Mouse (Mus musculus) frontal cortex, postnatal 25 days (tissue): ENCODE measurements around the gene Dhrs7.

ENCODE experiments used
- DNase-seq, 2 experiments: peaks; one replicate each; pipeline ENCODE4 v3.0.0; 2022; ENCODE audit warnings: low spot score in 2 of 2

Dhrs7 gene

DNA sequence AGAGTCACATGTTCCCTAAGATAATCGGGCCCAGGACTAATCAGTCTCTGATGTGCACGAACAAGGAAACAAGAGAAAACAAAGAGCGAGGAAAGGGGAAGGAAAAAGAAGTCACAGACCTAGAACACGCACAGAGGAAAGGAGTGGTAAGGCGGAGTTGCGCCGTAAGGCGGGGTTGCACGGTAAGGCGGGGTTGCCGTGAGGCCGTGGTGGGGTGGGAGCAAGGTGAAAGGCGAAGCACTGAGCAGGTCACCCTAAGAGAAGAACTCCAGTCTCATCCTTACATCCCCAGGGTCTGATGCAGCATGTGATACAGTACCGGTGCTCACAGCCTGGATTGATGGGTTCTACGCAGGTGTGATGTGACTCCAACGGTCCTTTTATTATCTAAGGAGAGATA, 8.9 kb downstream of the Dhrs7 start:
- no peak for DNase-seq

DNA sequence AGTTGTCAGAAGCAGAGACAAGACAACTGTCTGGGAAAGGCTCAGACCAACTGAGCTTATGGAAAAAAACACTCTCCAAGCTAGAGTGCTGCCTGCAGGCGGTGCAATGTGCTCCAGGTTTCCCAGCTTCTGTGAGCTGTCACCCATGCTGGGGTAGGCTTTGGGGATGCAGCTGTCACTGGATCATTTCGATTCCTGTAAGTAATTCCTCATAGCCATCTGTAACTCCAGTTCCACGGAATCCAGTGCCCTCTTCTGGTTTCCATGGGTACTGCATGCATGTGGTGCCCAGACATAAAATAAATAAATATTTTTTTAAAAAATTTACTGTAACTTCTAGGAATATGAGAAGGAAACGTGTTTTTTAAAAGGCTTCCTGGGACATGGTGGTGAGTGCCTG, 10.0 kb downstream of the Dhrs7 start:
- peak; percentile 56 for DNase-seq

DNA sequence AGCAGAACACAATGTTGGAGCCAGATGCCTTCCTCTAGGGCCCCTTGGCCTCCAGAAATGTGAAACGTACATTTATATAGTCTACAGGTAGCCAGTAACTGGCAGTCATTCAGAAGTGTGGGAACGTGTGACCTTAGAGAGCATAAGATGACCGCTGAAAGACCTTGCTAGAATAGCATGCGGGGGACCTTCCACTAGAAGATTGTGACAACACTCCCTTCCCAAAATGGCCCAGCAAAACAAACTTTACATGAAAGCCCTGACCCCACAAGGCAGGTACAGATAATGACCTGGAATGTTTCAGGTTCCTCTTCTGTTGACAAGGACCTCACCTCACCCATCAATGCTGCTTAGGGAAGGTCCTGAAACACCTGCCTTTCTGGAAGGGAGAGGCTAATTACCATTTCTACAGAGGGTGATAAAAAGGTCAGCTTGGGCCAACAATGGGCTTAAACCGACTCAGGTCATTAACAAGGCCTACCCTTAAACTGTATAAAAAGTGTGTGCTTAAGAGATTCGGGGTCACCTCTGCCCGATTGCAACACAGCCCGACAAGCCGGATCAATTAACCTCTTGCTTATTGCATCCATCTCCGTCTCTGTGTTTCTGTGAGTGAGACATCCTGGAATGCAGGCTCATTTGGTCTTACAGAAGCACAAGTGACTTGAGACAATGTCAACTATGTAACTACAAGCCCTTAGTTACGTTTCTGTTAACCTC, 14.9 kb downstream of the Dhrs7 start, which contains the start of gene Gm4756:
Gene Gm4756 (minus strand): TSS at position 51 of the 720 bp plus-strand sequence.
- no peak for DNase-seq

GRCm38 (mm10) chr12:72648921-72649320, 15.8 kb downstream of the Dhrs7 start:
- DNase-seq: no peak

DNA sequence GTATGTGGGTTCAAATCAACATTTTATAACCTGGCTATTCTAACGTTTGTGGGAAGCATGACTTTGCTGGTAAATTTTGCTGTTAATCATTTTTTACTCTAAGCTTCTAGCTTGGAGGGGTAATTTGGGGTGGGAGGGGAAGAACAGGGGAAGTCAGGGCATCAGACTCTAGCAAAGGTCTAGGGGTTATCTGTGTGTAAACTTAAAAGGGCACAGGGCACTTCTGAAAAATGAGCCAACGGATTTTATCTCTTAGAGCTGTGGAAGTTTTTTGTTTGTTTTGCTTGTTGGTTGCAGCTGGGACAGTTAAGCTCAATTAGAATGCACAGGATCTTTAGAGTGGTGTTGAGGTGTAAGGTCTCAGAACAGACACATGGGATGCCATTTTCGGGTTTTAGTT, 26.7 kb downstream of the Dhrs7 start:
- DNase-seq: no peak

DNA sequence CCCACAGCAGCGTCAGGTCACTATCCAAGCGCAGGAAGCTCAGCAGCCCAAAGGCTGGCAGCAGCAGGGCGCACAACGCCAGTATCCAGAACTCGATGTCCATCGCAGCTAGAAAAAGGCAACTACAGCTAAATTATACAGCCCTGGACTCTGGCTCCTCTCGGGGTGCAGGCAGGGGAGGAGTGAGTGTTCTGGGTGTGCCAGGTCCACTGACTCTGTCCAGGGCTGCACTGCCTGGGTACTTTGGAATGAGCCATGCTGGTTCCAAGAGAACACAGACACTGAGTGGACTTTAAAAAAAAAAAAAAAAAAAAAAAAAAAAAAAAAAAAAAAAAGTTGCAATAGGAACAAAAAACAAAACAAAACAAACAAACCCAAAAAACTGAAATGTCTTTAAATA, 36.0 kb downstream of the Dhrs7 start:
- DNase-seq: no peak

- no peak for DNase-seq
These were observed 41.7 kb downstream of the Dhrs7 start for GRCm38 (mm10) chr12:72622853-72623496.

- no peak for DNase-seq
These were observed 43.3 kb downstream of the Dhrs7 start for GRCm38 (mm10) chr12:72621441-72621840.

DNA sequence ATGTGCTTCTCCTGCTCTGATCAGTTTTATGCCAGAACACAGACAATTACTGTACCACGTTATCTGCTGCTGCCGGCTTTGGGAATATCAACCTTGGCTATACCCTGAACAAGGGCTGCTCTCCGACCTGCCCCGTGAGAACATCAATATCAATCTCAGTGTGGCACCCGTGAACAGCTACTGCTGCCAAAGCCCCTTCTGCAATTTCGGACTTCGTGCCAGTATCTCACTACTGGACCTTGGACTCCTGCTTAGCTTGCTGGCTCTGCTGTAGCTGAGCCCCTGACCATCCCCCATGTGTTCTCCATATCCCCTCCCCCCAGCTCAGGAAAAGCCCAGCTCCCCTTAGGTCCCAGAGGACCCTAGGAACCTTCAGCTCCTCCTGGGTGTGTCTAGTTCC, 43.9 kb downstream of the Dhrs7 start:
- DNase-seq: no peak

DNA sequence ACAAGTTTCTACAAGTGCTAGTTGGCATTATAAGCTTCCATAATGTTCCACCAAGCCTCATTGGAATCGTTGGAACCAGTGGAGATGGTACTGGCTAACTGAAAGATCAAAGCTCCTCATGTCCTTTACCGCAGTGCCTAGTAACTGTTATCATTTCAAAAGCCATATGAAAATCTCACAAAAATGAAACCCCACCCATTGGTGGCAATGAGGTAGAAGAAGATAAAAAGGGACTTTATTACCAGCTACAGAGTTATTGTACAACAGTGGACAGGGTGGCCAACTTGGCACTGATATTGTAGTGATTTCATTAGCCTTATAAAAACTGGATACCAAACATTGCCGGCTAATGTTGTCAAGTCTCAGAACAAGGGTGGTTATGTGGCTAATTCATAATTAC, 52.7 kb downstream of the Dhrs7 start:
- no peak for DNase-seq
